In the genomic region with DNA sequence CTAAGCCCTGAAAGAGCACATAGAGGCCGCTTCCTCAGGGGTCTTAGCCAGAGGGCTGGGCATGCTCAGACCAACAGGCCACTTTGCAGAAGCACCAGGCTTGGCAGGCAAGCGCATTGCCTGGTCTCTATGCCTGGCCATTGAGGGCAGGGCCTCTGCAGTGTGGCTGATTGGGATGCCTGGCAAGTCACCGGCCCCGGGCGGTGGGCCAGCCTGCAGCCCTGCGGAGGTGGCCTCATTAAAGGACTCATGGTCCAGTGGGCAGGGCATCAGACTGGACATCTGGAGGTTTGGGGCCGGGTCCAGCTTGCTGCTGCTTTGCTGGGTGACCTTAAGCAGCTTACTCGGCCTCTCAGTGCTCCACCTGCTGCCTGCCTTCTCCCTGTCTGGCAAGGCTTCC, we compare ENCODE assay signal across 8 mouse cellular contexts.
DNase-seq lines count a peak whose midpoint lies in the region; ATAC-seq lines count a peak whose summit lies in the region.

No protein-coding gene starts in this region.

- DNase-seq in ovary, postnatal 14 days (ENCODE audit: low spot score) = peak; percentile 15
- no peak for DNase-seq in ovary, adult 18-20 months (ENCODE audit: low spot score)
- DNase-seq in cerebellum, postnatal 36 days = peak; percentile 77 to 86
- peak; percentile 54 to 64 for DNase-seq in heart, postnatal 36 days
- peak; percentile 76 to 80 for DNase-seq in left cerebral cortex, postnatal 10 days (ENCODE audit: extremely low spot score in 1 of 2, low spot score in 2 of 2)
- DNase-seq in spleen, adult 18-20 months = no peak
- no peak for DNase-seq in urinary bladder, postnatal 14 days (ENCODE audit: low spot score)

- intact Hi-C loops in heart, postnatal 36 days (cut with DNase I) = no loop called here
- intact Hi-C loops in left cerebral cortex, postnatal 10 days (cut with DNase I) = loop anchor here (10.0 kb wide), 1 partner anchor 168 kb away; a partner anchor contains a TSS

- ATAC-seq in erythroid progenitor cell, adult 5-6 weeks (replicated peaks; ENCODE audit: low FRiP score, poor library complexity, severe bottlenecking) = no peak

Comparison
In these comparisons a context has a peak if more than half of its experiments do, and no peak if none do; other contexts are left out.
1. DNase-seq: peak in ovary, postnatal 14 days (single experiment), cerebellum, postnatal 36 days (2 of 2), heart, postnatal 36 days (2 of 2) and left cerebral cortex, postnatal 10 days (2 of 2); none in ovary, adult 18-20 months (single experiment), spleen, adult 18-20 months (0 of 2) and urinary bladder, postnatal 14 days (single experiment).